In the genomic region with DNA sequence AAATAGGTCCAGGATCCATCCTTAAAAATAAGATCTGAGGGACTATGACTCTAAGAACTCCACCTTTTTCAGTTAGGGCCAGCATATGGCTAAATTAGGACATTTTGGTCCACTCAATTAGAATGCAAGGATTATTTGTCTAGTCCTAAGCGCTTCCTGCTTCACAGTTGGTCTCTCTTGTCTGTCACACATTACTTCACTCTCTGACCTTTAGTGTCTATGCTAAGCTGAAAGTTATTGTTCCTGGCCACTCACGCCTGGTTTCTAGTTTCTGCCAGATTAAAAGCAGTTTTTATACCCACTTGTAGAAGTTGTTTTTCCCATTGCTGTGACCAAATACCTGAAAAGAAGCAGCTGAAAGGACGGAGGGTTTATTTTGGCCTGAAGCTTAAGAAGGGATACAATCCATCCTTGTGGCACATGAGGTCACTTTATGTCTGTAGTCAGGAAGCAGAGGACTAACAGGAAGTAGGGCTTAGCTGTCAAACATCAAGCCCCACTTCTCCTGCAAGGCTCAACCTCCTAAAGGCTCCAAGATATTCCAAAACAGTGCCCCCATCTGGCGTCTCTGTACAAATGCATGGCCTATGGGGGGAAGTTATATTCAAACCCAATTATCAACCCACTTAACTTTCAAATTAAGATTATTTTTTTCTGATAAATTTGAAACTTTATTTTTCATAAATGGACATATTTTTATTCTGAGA, we compare ENCODE assay signal across 9 mouse cellular contexts.
DNase-seq lines count a peak whose midpoint lies in the region; ATAC-seq and TF ChIP-seq lines count a peak whose summit lies in the region.
"Had no signal": no experiment of that assay in that cellular context is flagged by ENCODE, and none has a peak within 500 bp of the region (broad histone marks: within the 10 kb centered on the region; RNA-seq: fewer than 3 reads in every experiment).

No protein-coding gene starts in this region.

- H3K4me2 ChIP-seq in kidney, embryonic 14.5 days (replicated peaks; ENCODE audit: low read depth, low read length) = no peak overlapping the region
- no peak overlapping the region for H3K4me2 ChIP-seq in CH12.LX (ENCODE audit: insufficient read depth, low read depth, poor library complexity, severe bottlenecking)
- H3K4me2 ChIP-seq in kidney, embryonic 16.5 days (replicated peaks; ENCODE audit: low read depth, low read length) = no peak overlapping the region
- H3K4me2 ChIP-seq: embryonic facial prominence, embryonic 15.5 days; liver, embryonic 13.5 days had no signal

- no peak overlapping the region for H3K4me3 ChIP-seq in kidney, embryonic 14.5 days (ENCODE audit: low read length)
- H3K4me3 ChIP-seq in CH12.LX (replicated peaks in 1 of 3; ENCODE audit: low read depth in 2 of 3, low read length in 2 of 3, poor library complexity in 1 of 3) = no peak overlapping the region
- H3K4me3 ChIP-seq in kidney, embryonic 16.5 days (ENCODE audit: low read length) = no peak overlapping the region
- H3K4me3 ChIP-seq: embryonic facial prominence, embryonic 15.5 days; liver, embryonic 13.5 days had no signal

- DNase-seq in kidney, adult 9 months = peak; percentile 37
- DNase-seq in 416B (ENCODE audit: low read depth) = peak; percentile 36
- DNase-seq in CH12.LX (ENCODE audit: extremely low read depth) = peak; percentile 9
- DNase-seq in frontal cortex, postnatal 14 days (ENCODE audit: low spot score in 2 of 2) = no peak
- no peak for DNase-seq in cerebellum, adult 11-12 months
- DNase-seq: liver, embryonic 13.5 days had no signal

- H3K4me1 ChIP-seq in kidney, embryonic 14.5 days (ENCODE audit: control insufficient read depth, insufficient read depth, low read length) = peaks cover 12% of the 10 kb centered on the region
- H3K4me1 ChIP-seq in CH12.LX (ENCODE audit: control insufficient read depth in 1 of 2, insufficient read depth in 2 of 2) = no peaks in the 10 kb centered on the region
- H3K4me1 ChIP-seq in kidney, embryonic 16.5 days (ENCODE audit: insufficient read depth, low read length) = peaks cover 24% of the 10 kb centered on the region
- H3K4me1 ChIP-seq: liver, embryonic 13.5 days had no signal

- TF ChIP-seq POLR2A in CH12.LX (IDR thresholded peaks at IDR 0.05; ENCODE audit: low read depth, low read length) = no peak

- no peak for ATAC-seq in kidney, embryonic 14.5 days (ENCODE audit: low FRiP score, low TSS enrichment)
- no peak for ATAC-seq in kidney, embryonic 16.5 days (ENCODE audit: low FRiP score, low TSS enrichment)

- TF ChIP-seq EP300 in CH12.LX (IDR thresholded peaks at IDR 0.05; ENCODE audit: low read length) = no peak

- H3K9ac ChIP-seq in kidney, embryonic 14.5 days (ENCODE audit: low read depth, low read length) = no peak overlapping the region
- H3K9ac ChIP-seq in CH12.LX (ENCODE audit: insufficient read depth, low read depth) = no peak overlapping the region
- no peak overlapping the region for H3K9ac ChIP-seq in kidney, embryonic 16.5 days (replicated peaks; ENCODE audit: low read length)
- H3K9ac ChIP-seq: embryonic facial prominence, embryonic 15.5 days; liver, embryonic 13.5 days had no signal

- no peaks in the 10 kb centered on the region for H3K36me3 ChIP-seq in kidney, embryonic 14.5 days (ENCODE audit: control insufficient read depth, insufficient read depth, low read length)
- no peaks in the 10 kb centered on the region for H3K36me3 ChIP-seq in CH12.LX (replicated peaks in 1 of 2; ENCODE audit: control insufficient read depth in 1 of 2, insufficient read depth in 1 of 2, low read length in 1 of 2)
- no peaks in the 10 kb centered on the region for H3K36me3 ChIP-seq in kidney, embryonic 16.5 days (ENCODE audit: insufficient read depth, low read length)
- H3K36me3 ChIP-seq: embryonic facial prominence, embryonic 15.5 days; liver, embryonic 13.5 days had no signal

- H3K9me3 ChIP-seq in kidney, embryonic 14.5 days (ENCODE audit: control insufficient read depth, low read length) = no peaks in the 10 kb centered on the region
- H3K9me3 ChIP-seq in CH12.LX (replicated peaks; ENCODE audit: low read length) = no peaks in the 10 kb centered on the region
- no peaks in the 10 kb centered on the region for H3K9me3 ChIP-seq in kidney, embryonic 16.5 days (ENCODE audit: low read length)
- H3K9me3 ChIP-seq: embryonic facial prominence, embryonic 15.5 days; liver, embryonic 13.5 days had no signal

- dilution Hi-C loops in CH12.LX (cut with MboI; ENCODE audit: extremely low pct_ligation_motif_present, extremely low pct_unique_long_range_greater_than_20kb, low sequenced_read_pairs) = no loop called here

- no peaks in the 10 kb centered on the region for H3K27me3 ChIP-seq in kidney, embryonic 14.5 days (ENCODE audit: control insufficient read depth, insufficient read depth, low read length)
- H3K27me3 ChIP-seq in CH12.LX (replicated peaks) = no peaks in the 10 kb centered on the region
- no peaks in the 10 kb centered on the region for H3K27me3 ChIP-seq in kidney, embryonic 16.5 days (ENCODE audit: insufficient read depth, low read length)
- H3K27me3 ChIP-seq: embryonic facial prominence, embryonic 15.5 days; liver, embryonic 13.5 days had no signal

- no peak; the same call in 1 of the 2 replicates for TF ChIP-seq RAD21 in CH12.LX (IDR thresholded peaks at IDR 0.05; ENCODE audit: low read depth, low read length)

- H3K79me2 ChIP-seq in CH12.LX (replicated peaks; ENCODE audit: control insufficient read depth, extremely low read depth, insufficient read depth, poor library complexity, severe bottlenecking) = no peaks in the 10 kb centered on the region

- peak in 1 of 2 experiments; percentile 50; a peak in 2 of 4 replicates for TF ChIP-seq CTCF in CH12.LX (conservative IDR thresholded peaks at IDR 0.05 in 1 of 2, IDR thresholded peaks at IDR 0.05 in 1 of 2; ENCODE audit: low read depth in 2 of 2, low read length in 2 of 2)

- in situ Hi-C loops in CH12.LX (cut with MboI; ENCODE audit: low pct_ligation_motif_present, low pct_unique_long_range_greater_than_20kb, low sequenced_read_pairs) = no loop called here

- WGBS in kidney, embryonic 14.5 days = 53% methylated on average over 4 of the region's 4 CpGs
- WGBS in kidney, embryonic 16.5 days = 54% methylated on average over 4 of the region's 4 CpGs

- no peak overlapping the region for H3K27ac ChIP-seq in kidney, embryonic 14.5 days (ENCODE audit: low read depth, low read length)
- H3K27ac ChIP-seq in CH12.LX (ENCODE audit: insufficient read depth, low read depth) = no peak overlapping the region
- peak overlapping the region; percentile 9; the same call in 1 of the 2 replicates for H3K27ac ChIP-seq in kidney, embryonic 16.5 days (ENCODE audit: low read length)
- H3K27ac ChIP-seq: embryonic facial prominence, embryonic 15.5 days; liver, embryonic 13.5 days had no signal

TF ChIP-seq in CH12.LX, 34 proteins besides CTCF, POLR2A, EP300 and RAD21:
- TF ChIP-seq MAFK (IDR thresholded peaks at IDR 0.05; ENCODE audit: insufficient replicate concordance, low read length) (no peak), SMC3 (IDR thresholded peaks at IDR 0.05; ENCODE audit: low read depth, low read length) (0 out of 2 replicates have a peak, but pooled peaks have one; percentile 20)

Comparison
In these comparisons a context has a peak if more than half of its experiments do, and no peak if none do; other contexts are left out.
1. DNase-seq: peak in kidney, adult 9 months (single experiment), 416B (single experiment) and CH12.LX (single experiment); none in frontal cortex, postnatal 14 days (0 of 2) and cerebellum, adult 11-12 months (single experiment).